Mouse (Mus musculus): Measurements from ENCODE around the gene Sdk1. TPM values are rescaled to one million over a fixed set of nuclear protein-coding genes. Genes with fewer than 3 reads are reported as not detected.
A peak's percentile ranks its signal among the peaks of the same experiment; 100 is the strongest.

Sdk1 gene
- polyA plus RNA-seq, 1 experiment from 2014 or later, result 4.0 TPM

DNA sequence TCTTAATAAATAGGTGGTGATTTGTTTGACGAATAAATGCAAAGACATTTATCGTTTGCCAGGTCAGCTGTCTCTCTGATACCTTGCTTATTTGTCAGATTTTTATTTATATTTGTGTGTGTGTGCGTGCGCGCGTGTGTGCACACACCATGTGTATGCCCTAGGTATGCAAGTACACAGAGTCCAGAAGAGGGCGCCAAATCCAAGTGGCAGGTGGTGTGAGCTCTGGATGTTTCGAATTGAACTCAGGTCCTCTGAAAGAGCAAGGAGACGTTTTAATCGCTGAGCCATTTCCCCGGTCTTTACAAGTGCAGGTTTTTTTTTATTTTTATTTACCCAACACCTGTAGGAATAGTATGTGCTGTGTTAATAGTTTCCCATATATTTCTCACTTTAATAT, 632.5 kb downstream of the Sdk1 start:
- H3K27ac ChIP-seq (ENCODE audit: low read length), result no peak overlapping the region
- H3K36me3 ChIP-seq (ENCODE audit: insufficient read depth, low read length), result no peaks in the 10 kb centered on the region
- no peak overlapping the region for H3K9ac ChIP-seq (replicated peaks; ENCODE audit: low read length)
- H3K9me3 ChIP-seq (ENCODE audit: low read length), result peaks cover 5% of the 10 kb centered on the region; the same call in 1 of the 2 replicates
- H3K4me2 ChIP-seq (replicated peaks; ENCODE audit: low read depth, low read length), result no peak overlapping the region
- no peaks in the 10 kb centered on the region for H3K27me3 ChIP-seq (ENCODE audit: insufficient read depth, low read length)
- H3K4me3 ChIP-seq (ENCODE audit: low read length), result no peak overlapping the region
- H3K4me1 ChIP-seq (ENCODE audit: insufficient read depth, low read length), result no peaks in the 10 kb centered on the region
- ATAC-seq (ENCODE audit: low FRiP score, low TSS enrichment), result no peak
- 96% methylated on average over 11 of the region's 11 CpGs for WGBS

DNA sequence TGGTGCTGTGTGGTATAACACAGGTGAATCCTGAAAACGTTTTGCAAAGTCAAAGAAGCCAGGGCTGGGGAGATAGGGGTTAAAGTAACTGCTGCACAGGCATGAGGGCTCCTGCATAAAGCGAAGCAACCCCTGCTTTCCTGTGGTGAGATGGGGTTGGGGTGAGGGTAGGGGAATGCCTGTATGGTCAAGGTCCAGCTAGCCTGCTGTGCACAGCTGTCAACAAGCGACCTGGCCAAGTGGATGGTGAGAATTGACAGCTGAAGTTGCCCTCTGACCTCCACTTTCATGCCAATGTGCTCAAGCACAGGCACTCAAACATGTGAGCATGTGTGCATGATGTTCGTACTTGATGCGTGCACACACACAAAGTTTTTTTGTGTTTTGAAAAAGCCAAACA, 639.4 kb downstream of the Sdk1 start:
- no peak for ATAC-seq (ENCODE audit: low FRiP score, low TSS enrichment)
- Histone ChIP-seq H3K4me1 (ENCODE audit: insufficient read depth, low read length) (no peaks in the 10 kb centered on the region), H3K27me3 (ENCODE audit: insufficient read depth, low read length) (no peaks in the 10 kb centered on the region), H3K36me3 (ENCODE audit: insufficient read depth, low read length) (no peaks in the 10 kb centered on the region), H3K4me2 (replicated peaks; ENCODE audit: low read depth, low read length) (no peak overlapping the region), H3K9me3 (ENCODE audit: low read length) (no peaks in the 10 kb centered on the region), H3K4me3 (ENCODE audit: low read length) (no peak overlapping the region), H3K9ac (replicated peaks; ENCODE audit: low read length) (no peak overlapping the region), H3K27ac (ENCODE audit: low read length) (no peak overlapping the region)
- WGBS, result 68% methylated on average over 5 of the region's 5 CpGs

DNA sequence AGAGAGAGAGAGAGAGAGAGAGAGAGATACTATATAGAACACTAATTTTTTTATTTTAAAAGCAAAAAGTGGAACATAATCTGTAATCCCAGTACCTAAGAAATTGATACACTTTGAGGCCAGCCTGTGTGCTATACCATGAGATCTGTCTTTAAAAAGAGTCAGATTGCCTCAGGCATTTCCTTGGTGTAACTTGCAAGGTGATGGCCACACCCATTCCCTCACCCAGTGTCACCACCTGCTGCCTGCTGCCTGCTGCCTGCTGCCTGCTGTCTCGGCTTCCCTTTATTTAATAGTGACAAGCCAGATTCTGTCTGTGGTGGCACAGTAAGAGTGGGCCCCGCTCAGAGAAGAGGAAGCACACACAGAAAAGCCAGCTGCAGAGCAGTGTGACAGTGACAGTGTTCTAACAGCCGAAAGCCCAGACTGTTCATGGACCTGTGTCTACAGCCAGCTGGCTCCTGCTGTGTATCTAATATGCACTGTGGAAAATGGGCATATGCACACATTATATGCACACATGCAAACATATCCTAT, 642.9 kb downstream of the Sdk1 start:
- H3K9ac ChIP-seq (replicated peaks; ENCODE audit: low read length), result no peak overlapping the region
- H3K36me3 ChIP-seq (ENCODE audit: insufficient read depth, low read length), result no peaks in the 10 kb centered on the region
- H3K9me3 ChIP-seq (ENCODE audit: low read length), result no peaks in the 10 kb centered on the region
- WGBS, result 66% methylated on average over 3 of the region's 3 CpGs
- no peak overlapping the region for H3K4me2 ChIP-seq (replicated peaks; ENCODE audit: low read depth, low read length)
- H3K4me1 ChIP-seq (ENCODE audit: insufficient read depth, low read length), result peaks cover under 1% of the 10 kb centered on the region; the same call in 1 of the 2 replicates
- H3K4me3 ChIP-seq (ENCODE audit: low read length), result no peak overlapping the region
- no peak for ATAC-seq (ENCODE audit: low FRiP score, low TSS enrichment)
- H3K27me3 ChIP-seq (ENCODE audit: insufficient read depth, low read length), result no peaks in the 10 kb centered on the region
- no peak overlapping the region for H3K27ac ChIP-seq (ENCODE audit: low read length)

DNA sequence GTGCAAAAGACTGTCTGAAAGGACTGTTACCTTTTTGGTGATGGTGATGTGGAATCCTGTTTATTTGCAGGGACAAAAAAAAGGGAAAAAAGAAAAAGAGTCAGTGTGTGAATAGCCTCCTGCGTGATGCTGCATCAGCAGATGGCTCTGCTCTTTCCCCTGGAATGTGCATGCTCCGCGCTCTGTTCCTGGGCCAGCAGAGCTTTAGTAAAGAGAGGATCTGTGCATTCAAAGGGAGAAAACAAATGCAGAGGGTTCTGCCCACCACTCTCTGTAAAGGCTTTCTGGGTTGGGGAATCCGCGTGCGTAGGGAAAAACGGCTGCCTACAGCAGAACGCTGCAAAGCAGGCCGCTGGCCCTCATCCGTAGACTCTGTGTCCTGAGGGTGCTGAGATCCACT, 644.7 kb downstream of the Sdk1 start:
- no peaks in the 10 kb centered on the region for H3K27me3 ChIP-seq (ENCODE audit: insufficient read depth, low read length)
- WGBS, result 79% methylated on average over 10 of the region's 10 CpGs
- no peak overlapping the region for H3K9ac ChIP-seq (replicated peaks; ENCODE audit: low read length)
- H3K36me3 ChIP-seq (ENCODE audit: insufficient read depth, low read length), result no peaks in the 10 kb centered on the region
- ATAC-seq (ENCODE audit: low FRiP score, low TSS enrichment), result no peak
- no peak overlapping the region for H3K27ac ChIP-seq (ENCODE audit: low read length)
- no peak overlapping the region for H3K4me3 ChIP-seq (ENCODE audit: low read length)
- no peaks in the 10 kb centered on the region for H3K9me3 ChIP-seq (ENCODE audit: low read length)
- H3K4me2 ChIP-seq (replicated peaks; ENCODE audit: low read depth, low read length), result no peak overlapping the region
- H3K4me1 ChIP-seq (ENCODE audit: insufficient read depth, low read length), result peaks cover 8% of the 10 kb centered on the region

DNA sequence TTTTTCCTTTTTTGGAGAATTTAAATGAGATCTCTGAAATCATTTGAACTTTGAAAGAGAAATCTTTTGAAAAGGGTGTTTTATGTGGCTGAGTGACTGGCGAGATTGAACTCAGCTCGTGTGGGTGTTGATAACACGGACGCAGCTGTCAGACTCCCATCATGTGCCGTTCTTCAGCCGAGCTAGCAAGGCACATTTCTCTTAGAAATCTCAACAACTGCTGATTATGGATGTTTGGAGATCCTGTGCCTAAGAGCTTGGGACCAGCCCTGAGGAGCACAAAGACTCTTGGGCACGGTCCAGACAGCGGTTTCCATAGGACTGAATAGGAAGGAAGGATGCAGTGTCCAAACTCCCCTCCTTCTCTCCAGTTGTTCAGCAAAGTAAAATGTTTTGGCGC, 648.5 kb downstream of the Sdk1 start:
- no peak overlapping the region for H3K4me3 ChIP-seq (ENCODE audit: low read length)
- H3K27me3 ChIP-seq (ENCODE audit: insufficient read depth, low read length), result no peaks in the 10 kb centered on the region
- H3K4me2 ChIP-seq (replicated peaks; ENCODE audit: low read depth, low read length), result no peak overlapping the region
- H3K9ac ChIP-seq (replicated peaks; ENCODE audit: low read length), result no peak overlapping the region
- peaks cover 8% of the 10 kb centered on the region for H3K4me1 ChIP-seq (ENCODE audit: insufficient read depth, low read length)
- 58% methylated on average over 9 of the region's 9 CpGs for WGBS
- no peaks in the 10 kb centered on the region for H3K9me3 ChIP-seq (ENCODE audit: low read length)
- no peaks in the 10 kb centered on the region for H3K36me3 ChIP-seq (ENCODE audit: insufficient read depth, low read length)
- H3K27ac ChIP-seq (ENCODE audit: low read length), result no peak overlapping the region
- ATAC-seq (ENCODE audit: low FRiP score, low TSS enrichment), result no peak

DNA sequence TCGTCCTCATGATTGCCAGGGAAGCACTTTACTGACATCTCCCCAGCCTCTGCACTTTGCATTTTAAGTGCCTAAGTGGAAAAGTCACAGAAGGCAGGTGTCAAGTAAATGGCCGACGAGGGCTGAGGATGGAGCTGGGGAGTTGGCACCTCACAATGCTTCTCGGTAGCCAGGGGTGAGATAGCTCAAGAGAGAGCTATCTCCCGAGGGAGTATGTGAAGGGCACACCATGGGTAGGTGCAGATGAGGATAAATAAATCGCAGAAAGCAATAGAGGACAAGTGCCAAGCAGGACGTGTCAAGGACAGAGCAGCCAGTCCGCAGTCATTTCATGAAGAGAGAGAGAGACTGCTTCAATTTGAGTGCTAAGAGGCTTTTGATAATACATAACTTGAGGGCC, 655.1 kb downstream of the Sdk1 start:
- ATAC-seq (ENCODE audit: low FRiP score, low TSS enrichment), result no peak
- H3K4me3 ChIP-seq (ENCODE audit: low read length), result no peak overlapping the region
- H3K36me3 ChIP-seq (ENCODE audit: insufficient read depth, low read length), result no peaks in the 10 kb centered on the region
- no peak overlapping the region for H3K9ac ChIP-seq (replicated peaks; ENCODE audit: low read length)
- no peak overlapping the region for H3K27ac ChIP-seq (ENCODE audit: low read length)
- 80% methylated on average over 8 of the region's 8 CpGs for WGBS
- no peaks in the 10 kb centered on the region for H3K4me1 ChIP-seq (ENCODE audit: insufficient read depth, low read length)
- H3K4me2 ChIP-seq (replicated peaks; ENCODE audit: low read depth, low read length), result no peak overlapping the region
- H3K27me3 ChIP-seq (ENCODE audit: insufficient read depth, low read length), result no peaks in the 10 kb centered on the region
- no peaks in the 10 kb centered on the region; the same call in 1 of the 2 replicates for H3K9me3 ChIP-seq (ENCODE audit: low read length)

DNA sequence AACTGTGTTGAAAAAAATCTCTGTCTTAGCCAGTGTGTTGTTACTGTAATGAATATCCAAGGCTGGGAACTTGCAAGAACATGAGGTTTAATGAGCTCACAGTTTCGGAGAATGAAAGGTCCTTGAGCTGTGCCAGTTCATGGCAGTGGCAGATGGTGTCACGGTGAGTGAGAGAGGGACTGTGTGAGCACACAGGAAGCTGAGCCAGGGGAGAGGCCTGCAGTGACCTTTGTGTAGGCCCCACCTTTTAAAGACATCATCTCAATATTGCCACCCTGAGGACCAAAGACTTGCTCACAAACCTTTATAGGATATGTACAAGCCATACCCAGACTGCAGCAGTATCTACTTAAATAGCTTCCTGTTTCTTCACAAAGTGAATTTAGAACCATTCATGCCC, 656.2 kb downstream of the Sdk1 start:
- Histone ChIP-seq H3K9me3 (ENCODE audit: low read length) (no peaks in the 10 kb centered on the region; the same call in 1 of the 2 replicates), H3K4me1 (ENCODE audit: insufficient read depth, low read length) (0 out of 2 replicates have a peak, but pooled peaks cover under 1% of the 10 kb centered on the region), H3K36me3 (ENCODE audit: insufficient read depth, low read length) (no peaks in the 10 kb centered on the region), H3K4me3 (ENCODE audit: low read length) (no peak overlapping the region), H3K27me3 (ENCODE audit: insufficient read depth, low read length) (no peaks in the 10 kb centered on the region), H3K4me2 (replicated peaks; ENCODE audit: low read depth, low read length) (no peak overlapping the region), H3K9ac (replicated peaks; ENCODE audit: low read length) (no peak overlapping the region), H3K27ac (ENCODE audit: low read length) (no peak overlapping the region)
- 56% methylated on average over 2 of the region's 2 CpGs for WGBS
- ATAC-seq (ENCODE audit: low FRiP score, low TSS enrichment), result no peak

DNA sequence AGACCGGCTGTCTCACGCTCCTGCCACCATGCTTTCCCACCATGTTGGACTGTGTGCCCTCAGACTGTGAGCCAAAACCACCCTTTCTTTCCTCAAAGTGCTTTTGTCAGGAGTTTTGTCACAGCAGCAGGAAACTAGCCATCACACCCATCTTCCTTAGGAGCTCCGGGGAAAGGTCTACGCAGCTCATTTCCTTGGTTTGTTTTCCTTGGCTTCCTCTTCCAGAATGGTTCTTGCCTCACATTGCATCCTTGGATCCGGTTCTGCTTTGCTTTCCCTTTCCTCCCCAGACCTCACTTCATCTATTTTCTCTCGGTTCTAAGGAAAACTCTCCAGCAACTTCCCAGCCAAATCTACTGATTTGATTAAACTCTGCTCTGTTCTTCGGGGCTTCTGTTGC, 658.5 kb downstream of the Sdk1 start:
- Histone ChIP-seq H3K36me3 (ENCODE audit: insufficient read depth, low read length) (no peaks in the 10 kb centered on the region), H3K4me2 (replicated peaks; ENCODE audit: low read depth, low read length) (no peak overlapping the region), H3K27ac (ENCODE audit: low read length) (no peak overlapping the region), H3K9ac (replicated peaks; ENCODE audit: low read length) (no peak overlapping the region), H3K9me3 (ENCODE audit: low read length) (no peaks in the 10 kb centered on the region; the same call in 1 of the 2 replicates), H3K4me3 (ENCODE audit: low read length) (no peak overlapping the region), H3K27me3 (ENCODE audit: insufficient read depth, low read length) (no peaks in the 10 kb centered on the region), H3K4me1 (ENCODE audit: insufficient read depth, low read length) (peaks cover 8% of the 10 kb centered on the region; the same call in 1 of the 2 replicates)
- 59% methylated on average over 7 of the region's 7 CpGs for WGBS
- ATAC-seq (ENCODE audit: low FRiP score, low TSS enrichment), result no peak

DNA sequence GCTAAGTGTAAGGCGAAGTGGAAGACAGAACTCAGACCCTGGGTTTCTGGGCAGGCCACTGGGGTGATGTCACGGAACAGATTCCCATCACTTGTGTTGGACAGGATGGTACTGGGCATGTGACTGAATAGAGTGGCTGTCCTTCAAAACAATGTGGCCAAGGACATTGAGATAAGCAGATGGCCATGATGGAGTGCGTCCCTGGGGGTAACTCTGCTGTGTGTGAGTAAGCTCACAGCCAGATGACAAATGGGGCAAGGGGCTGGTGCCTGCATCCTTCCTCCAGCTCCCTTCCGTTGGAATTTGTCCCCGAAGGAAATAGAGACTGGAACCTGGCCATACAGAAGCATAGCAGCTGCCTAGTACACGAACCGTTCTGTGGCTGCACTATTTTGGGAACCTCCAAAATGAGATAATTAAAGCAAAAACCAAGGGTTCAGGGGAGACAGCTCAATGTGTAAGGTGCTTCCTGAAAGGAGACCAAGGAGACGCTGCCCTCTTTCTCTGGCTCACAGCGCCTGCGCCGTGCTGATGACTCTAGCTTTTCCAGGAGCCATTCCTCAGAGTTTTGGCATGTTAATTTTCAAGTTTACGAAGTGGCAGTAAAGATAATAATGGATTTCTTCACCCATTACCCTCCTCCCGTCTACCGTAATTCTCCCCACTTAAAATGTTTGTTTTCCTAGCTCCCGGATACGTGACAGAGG, 661.4 kb downstream of the Sdk1 start:
- no peak overlapping the region for H3K9ac ChIP-seq (replicated peaks; ENCODE audit: low read length)
- WGBS, result 38% methylated on average over 16 of the region's 16 CpGs
- H3K4me1 ChIP-seq (ENCODE audit: insufficient read depth, low read length), result peaks cover 8% of the 10 kb centered on the region; the same call in 1 of the 2 replicates
- H3K9me3 ChIP-seq (ENCODE audit: low read length), result no peaks in the 10 kb centered on the region; the same call in 1 of the 2 replicates
- H3K4me3 ChIP-seq (ENCODE audit: low read length), result no peak overlapping the region
- no peaks in the 10 kb centered on the region for H3K27me3 ChIP-seq (ENCODE audit: insufficient read depth, low read length)
- no peaks in the 10 kb centered on the region for H3K36me3 ChIP-seq (ENCODE audit: insufficient read depth, low read length)
- no peak overlapping the region for H3K4me2 ChIP-seq (replicated peaks; ENCODE audit: low read depth, low read length)
- H3K27ac ChIP-seq (ENCODE audit: low read length), result no peak overlapping the region
- peak; percentile 27; the same call in 1 of the 2 replicates for ATAC-seq (ENCODE audit: low FRiP score, low TSS enrichment)

DNA sequence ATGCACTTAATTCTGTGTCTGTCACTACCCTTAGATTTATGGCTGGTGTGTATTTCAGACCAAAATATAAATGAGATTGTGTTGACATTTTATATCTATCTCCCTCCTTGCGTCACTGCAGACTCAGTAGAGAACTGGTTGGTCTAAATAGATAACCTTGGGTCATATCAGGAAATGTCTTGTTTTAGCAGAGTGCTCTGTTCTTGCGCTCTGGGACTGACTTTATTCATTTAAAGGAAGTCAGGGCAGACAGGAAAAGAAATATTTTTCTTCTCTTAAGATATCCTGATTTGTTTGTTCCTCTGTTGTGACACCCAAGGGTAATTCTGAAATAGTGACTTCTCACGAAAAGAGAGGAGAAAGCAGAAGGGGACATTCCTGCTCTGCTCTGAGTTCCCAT, 669.2 kb downstream of the Sdk1 start:
- 43% methylated on average over 3 of the region's 3 CpGs for WGBS
- no peaks in the 10 kb centered on the region for H3K36me3 ChIP-seq (ENCODE audit: insufficient read depth, low read length)
- no peak for ATAC-seq (ENCODE audit: low FRiP score, low TSS enrichment)
- H3K9ac ChIP-seq (replicated peaks; ENCODE audit: low read length), result no peak overlapping the region
- H3K4me2 ChIP-seq (replicated peaks; ENCODE audit: low read depth, low read length), result no peak overlapping the region
- H3K4me1 ChIP-seq (ENCODE audit: insufficient read depth, low read length), result no peaks in the 10 kb centered on the region
- H3K9me3 ChIP-seq (ENCODE audit: low read length), result no peaks in the 10 kb centered on the region
- H3K27ac ChIP-seq (ENCODE audit: low read length), result no peak overlapping the region
- H3K27me3 ChIP-seq (ENCODE audit: insufficient read depth, low read length), result no peaks in the 10 kb centered on the region
- no peak overlapping the region for H3K4me3 ChIP-seq (ENCODE audit: low read length)

All from kidney, embryonic 16.5 days (tissue).